In genomic region chr17:79981758-79982481, GRCm38 (mm10) we compare ENCODE assay signal across 9 mouse cellular contexts.
DNase-seq lines count a peak whose midpoint lies in the region; ATAC-seq lines count a peak whose summit lies in the region.
"Had no signal": no experiment of that assay in that cellular context is flagged by ENCODE, and none has a peak within 500 bp of the region (broad histone marks: within the 10 kb centered on the region; RNA-seq: fewer than 3 reads in every experiment).

No protein-coding gene starts in this region.

- 75% methylated on average over 12 of the region's 12 CpGs for WGBS in forebrain, embryonic 10.5 days
- 72% methylated on average over 12 of the region's 12 CpGs for WGBS in forebrain, embryonic 11.5 days
- WGBS in midbrain, embryonic 11.5 days = 67% methylated on average over 12 of the region's 12 CpGs
- 60% methylated on average over 12 of the region's 12 CpGs for WGBS in midbrain, embryonic 14.5 days

- no peaks in the 10 kb centered on the region for H3K36me3 ChIP-seq in forebrain, embryonic 10.5 days (replicated peaks)
- no peaks in the 10 kb centered on the region for H3K36me3 ChIP-seq in forebrain, embryonic 11.5 days (ENCODE audit: control insufficient read depth, insufficient read depth, low read length)
- no peaks in the 10 kb centered on the region for H3K36me3 ChIP-seq in midbrain, embryonic 11.5 days (ENCODE audit: control insufficient read depth, insufficient read depth, low read length)
- no peaks in the 10 kb centered on the region for H3K36me3 ChIP-seq in midbrain, embryonic 14.5 days (ENCODE audit: control insufficient read depth, insufficient read depth, low read length)

- no peak for DNase-seq in forebrain, embryonic 10.5 days (ENCODE audit: extremely low spot score, low spot score)
- DNase-seq in forebrain, embryonic 11.5 days (ENCODE audit: low spot score) = no peak
- DNase-seq in midbrain, embryonic 11.5 days (ENCODE audit: low spot score, missing footprints) = peak; percentile 78
- no peak for DNase-seq in midbrain, embryonic 14.5 days
- DNase-seq in thymus, postnatal 14 days = peak; percentile 72
- DNase-seq in c-Kit-positive CD71-positive TER-119-positive erythroid progenitor cells, embryonic 14.5 days (ENCODE audit: low spot score) = no peak
- no peak for DNase-seq in spleen, postnatal 10 days (ENCODE audit: low spot score in 2 of 2)
- DNase-seq: right cerebral cortex, postnatal 14 days had no signal

- H3K9ac ChIP-seq in forebrain, embryonic 11.5 days (ENCODE audit: low read length) = no peak overlapping the region
- H3K9ac ChIP-seq in midbrain, embryonic 11.5 days (ENCODE audit: low read length) = no peak overlapping the region; the same call in 1 of the 2 replicates
- H3K9ac ChIP-seq in midbrain, embryonic 14.5 days (replicated peaks; ENCODE audit: low read length) = no peak overlapping the region

- no peak overlapping the region for H3K4me2 ChIP-seq in forebrain, embryonic 11.5 days (ENCODE audit: low read depth, low read length, severe bottlenecking)
- no peak overlapping the region for H3K4me2 ChIP-seq in midbrain, embryonic 11.5 days
- H3K4me2 ChIP-seq in midbrain, embryonic 14.5 days (ENCODE audit: low read length) = no peak overlapping the region

- peak overlapping the region; percentile 4; the same call in 1 of the 2 replicates for H3K27ac ChIP-seq in forebrain, embryonic 10.5 days
- H3K27ac ChIP-seq in forebrain, embryonic 11.5 days (ENCODE audit: low read depth, low read length) = no peak overlapping the region
- no peak overlapping the region for H3K27ac ChIP-seq in midbrain, embryonic 11.5 days (ENCODE audit: low read depth, low read length)
- no peak overlapping the region for H3K27ac ChIP-seq in midbrain, embryonic 14.5 days (replicated peaks; ENCODE audit: low read depth, low read length)

- no peak overlapping the region for H3K4me3 ChIP-seq in forebrain, embryonic 10.5 days
- H3K4me3 ChIP-seq in forebrain, embryonic 11.5 days (ENCODE audit: low read depth, low read length) = no peak overlapping the region
- H3K4me3 ChIP-seq in midbrain, embryonic 11.5 days (ENCODE audit: low read depth, low read length) = no peak overlapping the region
- no peak overlapping the region for H3K4me3 ChIP-seq in midbrain, embryonic 14.5 days (replicated peaks; ENCODE audit: low read depth, low read length)

- H3K4me1 ChIP-seq in forebrain, embryonic 10.5 days = peaks cover 24% of the 10 kb centered on the region
- H3K4me1 ChIP-seq in forebrain, embryonic 11.5 days (replicated peaks; ENCODE audit: control insufficient read depth, insufficient read depth, low read length) = no peaks in the 10 kb centered on the region
- H3K4me1 ChIP-seq in midbrain, embryonic 11.5 days (ENCODE audit: control insufficient read depth, insufficient read depth, low read length) = peaks cover 4% of the 10 kb centered on the region; the same call in 1 of the 2 replicates
- 0 out of 2 replicates have a peak, but pooled peaks cover 3% of the 10 kb centered on the region for H3K4me1 ChIP-seq in midbrain, embryonic 14.5 days (ENCODE audit: control insufficient read depth, insufficient read depth, low read length)

- ATAC-seq in forebrain, embryonic 11.5 days (replicated peaks; ENCODE audit: low FRiP score) = no peak
- ATAC-seq in midbrain, embryonic 11.5 days (ENCODE audit: low FRiP score) = no peak
- ATAC-seq in midbrain, embryonic 14.5 days (ENCODE audit: low FRiP score, low TSS enrichment) = no peak
- peak; percentile 60 for ATAC-seq in megakaryocyte progenitor cell, adult 5-6 weeks (replicated peaks; ENCODE audit: poor library complexity)

- H3K9me3 ChIP-seq in forebrain, embryonic 10.5 days = no peaks in the 10 kb centered on the region
- no peaks in the 10 kb centered on the region for H3K9me3 ChIP-seq in forebrain, embryonic 11.5 days (ENCODE audit: control insufficient read depth, low read length)
- no peaks in the 10 kb centered on the region for H3K9me3 ChIP-seq in midbrain, embryonic 11.5 days (ENCODE audit: control insufficient read depth, low read length)
- H3K9me3 ChIP-seq in midbrain, embryonic 14.5 days (ENCODE audit: control insufficient read depth, low read length) = no peaks in the 10 kb centered on the region

- H3K27me3 ChIP-seq in forebrain, embryonic 10.5 days (ENCODE audit: poor library complexity, severe bottlenecking) = peaks cover 6% of the 10 kb centered on the region; the same call in 1 of the 2 replicates
- H3K27me3 ChIP-seq in forebrain, embryonic 11.5 days (ENCODE audit: control insufficient read depth, insufficient read depth, low read length) = no peaks in the 10 kb centered on the region
- no peaks in the 10 kb centered on the region for H3K27me3 ChIP-seq in midbrain, embryonic 11.5 days (ENCODE audit: control insufficient read depth, insufficient read depth, low read length)
- H3K27me3 ChIP-seq in midbrain, embryonic 14.5 days (ENCODE audit: control insufficient read depth, insufficient read depth, low read length) = no peaks in the 10 kb centered on the region

Comparison
In these comparisons a context has a peak if more than half of its experiments do, and no peak if none do; other contexts are left out.
1. DNase-seq: peak in midbrain, embryonic 11.5 days (single experiment) and thymus, postnatal 14 days (single experiment); none in forebrain, embryonic 10.5 days (single experiment), forebrain, embryonic 11.5 days (single experiment), midbrain, embryonic 14.5 days (single experiment), c-Kit-positive CD71-positive TER-119-positive erythroid progenitor cells, embryonic 14.5 days (single experiment) and spleen, postnatal 10 days (0 of 2).